Mouse (Mus musculus): ENCODE results near the gene Ttll10.

DNA sequence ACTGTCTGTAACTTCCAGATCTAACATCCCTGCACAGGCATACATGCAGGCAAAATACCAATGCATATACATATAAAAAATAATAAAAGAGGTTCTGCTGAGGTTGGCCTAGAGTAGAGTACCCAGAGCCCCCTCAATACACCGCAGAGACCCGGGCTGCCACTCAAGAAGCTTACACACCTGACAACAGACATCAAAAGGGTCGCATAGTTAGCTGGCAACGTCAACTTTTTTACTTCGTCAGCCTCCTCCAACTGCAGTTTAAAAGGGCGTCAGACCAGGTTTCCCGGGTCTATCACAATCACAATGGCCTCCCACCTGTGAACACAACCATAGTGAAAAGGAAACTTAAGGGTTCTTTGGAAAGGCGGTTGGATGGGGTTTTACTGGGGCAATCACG, 35.7 kb downstream of the Ttll10 start:
- no peak for TF ChIP-seq POLR2A (IDR thresholded peaks at IDR 0.05; ENCODE audit: borderline replicate concordance, extremely low read depth, low read depth, low read length)
- no peak for TF ChIP-seq CTCF (IDR thresholded peaks at IDR 0.05; ENCODE audit: insufficient read depth, low read length)

Measured in lung, adult 2 months (tissue).